Mouse (Mus musculus) thymus, adult 2 months (tissue): ENCODE results near the gene Olfr455. TPM values are rescaled to one million over a fixed set of nuclear protein-coding genes. Genes with fewer than 3 reads are reported as not detected.

Experiments used
- DNase-seq: peaks from one replicate; pipeline ENCODE4 v3.0.0; 2021
- H3K27ac ChIP-seq: fragments of 200-500 bp; 2 replicates; pipeline ENCODE4 v1.5.1; 2012; ENCODE audit warnings: low read length, control low read depth; ENCODE audit not compliant: control insufficient read depth, insufficient read depth
- H3K27me3 ChIP-seq: fragments of 200-500 bp; 2 replicates; pipeline ENCODE4 v1.6.1; 2012; ENCODE audit warnings: mild to moderate bottlenecking, low read length, moderate library complexity, mixed read lengths; ENCODE audit not compliant: control insufficient read depth, insufficient read depth
- H3K36me3 ChIP-seq: fragments of 200-500 bp; 2 replicates; pipeline ENCODE4 v1.6.1; 2012; ENCODE audit warnings: mild to moderate bottlenecking, low read length, moderate library complexity; ENCODE audit not compliant: control insufficient read depth, insufficient read depth
- H3K4me1 ChIP-seq: fragments of 200-500 bp; replicated peaks from 2 replicates; pipeline ENCODE4 v1.6.1; 2012; ENCODE audit warnings: low read length; ENCODE audit not compliant: control insufficient read depth, insufficient read depth
- H3K4me3 ChIP-seq: fragments of 200-500 bp; 2 replicates; pipeline ENCODE4 v1.5.1; 2012; ENCODE audit warnings: mild to moderate bottlenecking, low read length, control low read depth, moderate library complexity; ENCODE audit not compliant: control insufficient read depth, insufficient read depth
- CTCF ChIP-seq: fragments of 200-500 bp; IDR thresholded peaks from 2 replicates; pipeline ENCODE4 v1.5.1; 2012; ENCODE audit warnings: mild to moderate bottlenecking, control low read depth, low read length, moderate library complexity, borderline replicate concordance; ENCODE audit not compliant: control insufficient read depth, poor library complexity, insufficient read depth; ENCODE audit errors: extremely low read depth
- POLR2A ChIP-seq: fragments of 200-500 bp; IDR thresholded peaks from 2 replicates; pipeline ENCODE4 v1.6.1; 2012; ENCODE audit warnings: mild to moderate bottlenecking, low read length, control low read depth, moderate library complexity; ENCODE audit not compliant: control insufficient read depth, poor library complexity, insufficient read depth; ENCODE audit errors: extremely low read depth
- WGBS: fragments of 180-500 bp; shearing (Covaris S2); methylation state at CpG from one replicate; pipeline ENCODE4 v1.1.7; 2018; 5-methylcytosine and 5-hydroxymethylcytosine counted together
- polyA plus RNA-seq: library from polyadenylated mRNA; depleted of rRNA; stranded (reverse); fragments of >200 nt; gene quantifications from 2 replicates; pipeline ENCODE4 v1.2.3, GENCODE M21; 2012

Gene Olfr455
- polyA plus RNA-seq, 1 experiment = not detected

DNA sequence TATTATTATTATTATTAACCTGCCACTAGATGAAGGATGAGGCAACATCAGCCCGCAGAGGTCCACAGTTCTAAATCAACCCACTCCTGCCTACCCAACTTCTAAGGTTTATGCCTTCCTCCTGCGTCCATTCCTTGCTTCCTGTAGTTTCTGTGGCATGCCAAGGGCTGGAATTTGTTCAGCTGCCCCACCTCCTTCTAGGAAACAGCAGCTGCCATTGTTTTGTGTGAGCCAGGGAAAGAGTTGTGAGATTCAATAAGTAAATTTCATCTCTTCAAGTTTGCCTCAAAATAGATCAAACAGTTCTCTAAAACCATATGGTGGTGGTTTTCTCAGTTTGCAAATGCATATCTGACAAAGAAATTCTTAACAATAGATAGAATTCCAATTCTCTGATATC is 20.8 kb upstream of the Olfr455 start:
- 68% methylated on average over 2 of the region's 2 CpGs for WGBS
- Histone ChIP-seq H3K27ac (no peak overlapping the region), H3K36me3 (no peaks in the 10 kb centered on the region), H3K4me3 (no peak overlapping the region), H3K4me1 (no peaks in the 10 kb centered on the region), H3K27me3 (no peaks in the 10 kb centered on the region)
- no peak for DNase-seq
- TF ChIP-seq CTCF (no peak), POLR2A (no peak)

DNA sequence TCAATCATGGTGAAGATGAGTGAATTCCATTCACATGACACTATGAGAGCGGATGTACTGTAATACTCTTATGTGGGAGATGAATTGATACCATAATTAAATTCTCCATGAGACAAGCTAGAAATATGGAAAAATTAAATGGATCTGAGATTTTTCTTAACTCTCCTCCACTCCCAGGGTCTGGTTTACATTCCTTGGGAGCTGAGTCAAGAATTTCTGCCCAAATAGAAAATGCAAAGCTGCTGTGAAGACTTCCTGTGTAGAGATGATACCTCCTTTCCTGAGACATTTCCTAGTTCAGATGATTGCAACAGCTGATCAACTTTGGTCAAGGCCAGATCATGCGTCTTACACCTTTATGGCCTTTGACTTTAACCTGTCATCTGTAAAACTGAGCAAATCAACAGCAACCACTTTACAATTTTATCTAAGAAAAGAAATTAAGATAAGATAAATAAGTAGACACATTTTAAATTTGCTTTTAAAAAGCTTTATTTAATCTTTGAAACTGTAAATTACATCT is 18.8 kb upstream of the Olfr455 start:
- no peak overlapping the region for H3K4me3 ChIP-seq
- no peaks in the 10 kb centered on the region for H3K27me3 ChIP-seq
- H3K36me3 ChIP-seq = no peaks in the 10 kb centered on the region
- no peak overlapping the region for H3K27ac ChIP-seq
- TF ChIP-seq CTCF (no peak), POLR2A (no peak)
- no peak for DNase-seq
- WGBS = 94% methylated on average over 2 of the region's 2 CpGs
- H3K4me1 ChIP-seq = no peaks in the 10 kb centered on the region

DNA sequence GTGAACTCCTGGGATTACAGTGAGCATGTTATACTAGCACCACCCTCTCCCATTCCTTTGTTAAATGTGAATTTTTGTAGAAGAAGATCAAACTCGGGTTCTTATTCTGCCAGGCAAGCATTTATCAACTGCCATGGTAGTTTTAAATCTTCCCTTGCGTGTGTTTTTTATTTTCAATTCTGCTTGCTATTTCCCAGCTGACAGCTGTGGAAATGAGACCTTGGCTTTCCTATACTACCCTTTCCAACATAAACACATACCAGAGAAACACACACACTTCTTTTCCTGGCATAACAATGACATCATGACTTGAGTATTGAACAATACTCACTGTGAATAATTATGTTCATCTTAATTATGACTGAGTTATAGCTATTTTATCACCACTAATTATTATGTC is 14.9 kb upstream of the Olfr455 start:
- Histone ChIP-seq H3K4me1 (no peaks in the 10 kb centered on the region), H3K4me3 (no peak overlapping the region), H3K27ac (no peak overlapping the region), H3K27me3 (no peaks in the 10 kb centered on the region), H3K36me3 (no peaks in the 10 kb centered on the region)
- 72% methylated on average over 2 of the region's 2 CpGs for WGBS
- DNase-seq = no peak
- no peak for TF ChIP-seq POLR2A
- no peak for TF ChIP-seq CTCF

DNA sequence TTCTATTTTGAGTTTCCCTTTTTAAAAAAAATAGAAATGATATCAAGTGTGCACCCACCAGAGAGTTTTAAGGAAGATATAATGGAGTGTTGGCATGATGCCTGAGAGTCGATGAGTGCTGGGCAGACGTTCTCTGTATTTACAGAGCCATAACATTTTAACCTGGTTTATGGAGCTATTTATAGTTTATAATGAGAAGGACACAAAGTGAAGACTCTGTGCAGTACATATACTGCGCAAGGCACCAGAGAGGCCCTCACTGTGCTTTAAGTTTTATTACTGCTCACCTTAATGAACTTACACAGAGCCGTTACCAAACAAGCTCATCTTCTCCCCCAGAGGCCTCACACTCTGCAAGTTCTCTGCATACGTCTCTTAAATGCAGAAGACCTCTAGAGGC is 13.5 kb upstream of the Olfr455 start:
- H3K36me3 ChIP-seq = no peaks in the 10 kb centered on the region
- TF ChIP-seq POLR2A = no peak
- no peak for TF ChIP-seq CTCF
- DNase-seq = no peak
- no peaks in the 10 kb centered on the region for H3K27me3 ChIP-seq
- H3K27ac ChIP-seq = no peak overlapping the region
- 88% methylated on average over 5 of the region's 5 CpGs for WGBS
- no peaks in the 10 kb centered on the region for H3K4me1 ChIP-seq
- H3K4me3 ChIP-seq = no peak overlapping the region

DNA sequence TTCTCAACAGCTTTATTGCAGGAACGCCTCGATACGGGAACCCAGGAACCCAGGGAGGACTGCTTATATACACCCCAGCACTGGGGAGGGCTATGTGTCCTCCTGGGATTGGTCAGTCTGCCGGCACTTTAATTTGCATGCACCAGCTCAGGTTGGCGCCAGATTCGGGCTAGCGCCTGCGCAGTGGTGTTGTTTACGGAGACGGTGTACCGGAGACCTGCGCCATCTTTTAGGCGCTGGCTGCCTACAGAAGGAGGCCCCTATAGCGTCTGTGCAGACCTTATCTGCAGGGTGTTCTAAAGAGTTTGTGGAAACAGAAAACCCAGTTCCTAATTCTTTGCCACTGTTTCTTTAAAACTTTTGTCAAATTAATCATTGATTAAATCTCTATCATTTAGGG is 11.3 kb upstream of the Olfr455 start:
- Histone ChIP-seq H3K27ac (no peak overlapping the region), H3K27me3 (no peaks in the 10 kb centered on the region), H3K36me3 (no peaks in the 10 kb centered on the region), H3K4me3 (no peak overlapping the region), H3K4me1 (no peaks in the 10 kb centered on the region)
- TF ChIP-seq CTCF (no peak), POLR2A (no peak)
- no peak for DNase-seq
- WGBS = 98% methylated on average over 14 of the region's 14 CpGs

DNA sequence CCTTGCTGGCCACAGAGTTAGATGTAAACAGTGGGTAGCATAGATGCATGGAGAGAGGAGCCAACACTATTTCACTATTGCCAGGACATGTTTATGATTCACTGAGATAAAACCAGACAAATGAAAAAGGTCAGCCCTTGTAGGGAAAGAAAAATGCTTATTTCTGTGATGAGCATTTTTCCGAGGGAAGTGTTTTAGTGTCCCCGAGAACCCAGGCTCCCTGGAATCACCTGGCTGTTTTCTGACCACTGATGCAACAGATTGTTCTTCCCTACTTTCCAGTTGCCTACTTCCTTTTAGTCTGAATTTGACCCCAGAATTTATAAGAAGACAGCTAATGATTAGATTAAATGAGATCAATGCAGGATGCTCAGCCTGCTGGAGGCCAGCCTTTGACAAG is 1.2 kb downstream of the Olfr455 start:
- no peak overlapping the region for H3K27ac ChIP-seq
- no peaks in the 10 kb centered on the region for H3K36me3 ChIP-seq
- 92% methylated on average over 2 of the region's 2 CpGs for WGBS
- no peak overlapping the region for H3K4me3 ChIP-seq
- TF ChIP-seq CTCF = no peak
- TF ChIP-seq POLR2A = no peak
- DNase-seq = no peak
- no peaks in the 10 kb centered on the region for H3K27me3 ChIP-seq
- H3K4me1 ChIP-seq = no peaks in the 10 kb centered on the region

DNA sequence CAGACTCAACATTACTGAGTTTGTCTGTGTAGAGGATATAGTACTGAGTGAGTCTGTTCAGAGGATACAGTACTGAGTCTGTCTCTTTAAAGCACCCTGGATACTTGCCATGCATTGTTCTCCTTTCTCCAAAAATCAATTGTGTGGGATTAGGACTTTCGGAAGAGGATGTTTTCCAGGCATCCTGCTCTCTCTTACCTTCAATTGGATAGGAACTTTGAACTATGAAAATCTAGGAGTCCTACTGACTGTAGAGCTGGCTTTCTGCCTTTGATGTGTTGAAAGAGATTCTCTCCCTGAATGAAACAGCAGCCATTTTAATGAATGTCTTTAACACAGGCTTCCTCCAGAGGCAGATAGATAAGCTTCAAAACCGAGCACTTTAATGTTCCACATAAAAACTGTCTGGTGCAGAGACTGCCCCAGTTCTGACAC is 1.9 kb downstream of the Olfr455 start:
- DNase-seq = no peak

More for the DNA sequence above, 1.9 kb downstream of the Olfr455 start:
- Histone ChIP-seq H3K4me3 (no peak overlapping the region), H3K27me3 (no peaks in the 10 kb centered on the region), H3K36me3 (no peaks in the 10 kb centered on the region), H3K4me1 (no peaks in the 10 kb centered on the region), H3K27ac (no peak overlapping the region)
- TF ChIP-seq CTCF (no peak), POLR2A (no peak)
- 82% methylated on average over 2 of the region's 2 CpGs for WGBS
